Mouse (Mus musculus) gastrocnemius, postnatal 4 days (tissue): ENCODE results near the gene Dhx9. TPM values are rescaled to one million over a fixed set of nuclear protein-coding genes. Genes with fewer than 3 reads are reported as not detected.
"Not testable (repeated sequence)": the region's sequence is repeated elsewhere in the genome, so short reads cannot be mapped to it uniquely, and the experiment has no call there.

Experiments used
- DNase-seq, 2 experiments: peaks; one replicate each; pipeline ENCODE4 v3.0.0; 2021 to 2022; ENCODE audit warnings: low spot score in 2 of 2, mixed read lengths in 2 of 2
- long read RNA-seq, 2 experiments: library from polyadenylated mRNA; stranded (forward); transcript quantifications; one replicate each; pipeline ENCODE4 v2.0.0; 2021
- total RNA-seq, 2 experiments: library from RNA; stranded (reverse); gene quantifications; 2 replicates each; pipeline ENCODE4 v1.2.3; 2021

The Dhx9 gene
- total RNA-seq, result 10 to 100 TPM; 86.7 to 95.6 TPM
- long read RNA-seq, experiment 1, partial matches to known transcripts, result 4 of 4 reads
- long read RNA-seq, experiment 1, other reads (novel, unspliced or antisense), result 0 of 4 reads
- long read RNA-seq, experiment 2, partial matches to known transcripts, result 3 of 3 reads
- long read RNA-seq, experiment 2, other reads (novel, unspliced or antisense), result 0 of 3 reads

DNA sequence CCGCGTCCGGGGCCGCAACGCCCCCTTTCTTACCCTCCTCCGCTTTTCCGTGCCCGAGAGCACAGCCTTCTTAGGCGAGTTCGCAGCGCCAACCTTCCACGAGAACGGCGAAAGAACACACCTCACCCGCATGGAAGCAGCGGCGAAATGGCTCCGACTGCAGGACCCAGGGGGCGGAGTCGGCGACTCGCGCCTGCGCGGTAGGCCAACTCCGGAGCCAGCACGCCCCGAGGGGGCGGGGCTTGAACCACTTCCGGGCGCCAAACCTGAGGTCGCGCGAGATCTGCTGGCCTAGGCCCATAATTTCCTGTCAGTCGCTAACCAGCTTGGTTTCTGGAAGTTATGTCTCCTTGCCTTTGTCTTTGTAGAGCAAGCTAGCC lies at the start of gene Dhx9:
Dhx9 (minus strand) TSS at position 161 of the 380 bp plus-strand sequence.
- DNase-seq, result peak; percentile 99 to 100

- DNase-seq, result no peak
These were observed 48.2 kb upstream of the Dhx9 start for GRCm38 (mm10) chr1:153535611-153536010.

- not testable (repeated sequence) for DNase-seq
These were observed 45.4 kb upstream of the Dhx9 start for GRCm38 (mm10) chr1:153532896-153533295.

DNA sequence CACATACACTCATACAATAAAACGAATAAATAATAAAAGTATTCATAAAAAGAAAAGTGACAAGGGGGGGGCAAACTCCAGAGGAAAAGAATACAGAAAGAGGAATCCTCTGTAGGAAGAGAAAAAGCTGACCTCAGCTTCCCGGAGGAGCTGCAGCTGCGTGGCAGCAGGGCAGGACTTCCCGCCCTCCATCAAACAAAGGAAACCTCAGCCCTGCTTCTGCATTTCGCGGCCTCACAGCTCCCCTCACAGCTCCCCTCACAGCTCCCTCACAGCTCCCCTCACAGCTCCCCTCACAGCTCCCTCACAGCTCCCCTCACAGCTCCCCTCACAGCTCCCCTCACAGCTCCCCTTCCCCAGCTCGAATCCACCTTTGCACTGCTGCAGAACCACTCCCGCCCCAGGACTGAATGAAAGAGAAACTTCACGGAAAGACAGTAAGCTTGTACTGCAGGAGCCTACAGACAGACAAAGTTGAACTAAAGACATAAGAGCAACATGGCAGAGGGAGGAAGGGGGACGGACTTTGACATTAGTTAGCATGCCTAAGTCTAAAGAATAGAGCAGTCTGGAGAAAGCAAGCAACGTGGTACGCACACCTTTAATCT lies 44.9 kb upstream of the Dhx9 start:
- DNase-seq, result peak; percentile 16 to 36

DNA sequence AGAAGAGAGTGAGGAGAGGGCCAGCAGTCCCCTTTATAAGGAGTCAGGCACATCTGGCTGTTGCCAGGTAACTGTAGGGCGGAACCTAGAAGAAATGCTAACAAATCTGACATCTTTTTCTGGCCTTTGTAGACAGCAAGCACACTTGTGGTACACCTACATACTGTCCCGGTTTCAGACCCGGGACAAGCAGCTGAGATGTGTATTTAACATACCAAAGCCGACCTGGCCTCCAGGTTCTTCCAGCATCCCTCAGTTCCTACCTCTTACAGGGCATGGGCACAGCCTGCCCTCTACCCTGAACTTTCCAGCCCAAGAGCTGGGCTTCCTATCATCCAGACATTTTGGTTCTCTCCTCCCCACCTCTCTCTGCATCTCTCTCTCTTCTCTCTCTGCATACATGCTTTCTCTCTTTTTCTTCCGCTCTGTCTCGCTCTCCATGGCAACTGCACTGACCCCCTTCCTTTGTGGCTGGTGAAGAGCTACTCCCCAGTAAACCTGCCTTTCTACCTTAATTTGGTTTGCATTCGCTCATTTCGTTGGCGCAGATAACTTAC lies 44.3 kb upstream of the Dhx9 start:
- no peak for DNase-seq

GRCm38 (mm10) chr1:153522116-153522515 lies 34.7 kb upstream of the Dhx9 start:
- DNase-seq, result no peak

GRCm38 (mm10) chr1:153515368-153515767 lies 27.9 kb upstream of the Dhx9 start:
- no peak for DNase-seq

DNA sequence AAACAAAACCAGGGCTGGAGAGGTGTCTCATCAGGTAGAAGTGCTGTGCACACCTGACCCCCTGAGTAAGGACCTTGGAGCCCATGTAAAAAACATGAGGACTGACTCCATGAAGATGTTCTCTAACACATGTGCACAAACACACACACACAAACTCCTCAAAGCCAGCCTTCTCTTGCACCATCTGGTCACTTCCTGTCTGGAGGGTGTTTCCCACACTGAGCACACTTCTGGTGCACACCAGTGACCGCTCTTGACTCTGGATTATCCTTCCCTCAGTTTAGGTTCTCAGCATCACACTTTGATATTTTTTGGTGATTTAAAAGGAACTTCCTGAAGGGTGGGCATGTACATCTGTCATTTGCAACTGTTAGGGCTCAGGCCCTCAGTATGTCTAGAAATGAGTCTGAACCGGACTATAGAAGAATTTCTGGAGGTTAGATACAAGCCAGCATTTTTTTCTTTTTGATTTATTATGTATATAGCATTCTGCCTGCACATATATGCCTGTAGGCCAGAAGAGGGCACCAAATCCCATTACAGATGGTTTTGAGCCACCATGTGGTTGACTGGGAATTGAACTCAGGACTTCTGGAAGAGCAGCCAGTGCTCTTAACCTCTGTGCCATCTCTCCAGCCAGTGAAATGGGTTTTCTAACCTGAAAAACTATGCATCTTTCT lies 23.0 kb upstream of the Dhx9 start:
- DNase-seq, result no peak

GRCm38 (mm10) chr1:153509569-153509968 lies 22.1 kb upstream of the Dhx9 start:
- DNase-seq, result not testable (repeated sequence)

DNA sequence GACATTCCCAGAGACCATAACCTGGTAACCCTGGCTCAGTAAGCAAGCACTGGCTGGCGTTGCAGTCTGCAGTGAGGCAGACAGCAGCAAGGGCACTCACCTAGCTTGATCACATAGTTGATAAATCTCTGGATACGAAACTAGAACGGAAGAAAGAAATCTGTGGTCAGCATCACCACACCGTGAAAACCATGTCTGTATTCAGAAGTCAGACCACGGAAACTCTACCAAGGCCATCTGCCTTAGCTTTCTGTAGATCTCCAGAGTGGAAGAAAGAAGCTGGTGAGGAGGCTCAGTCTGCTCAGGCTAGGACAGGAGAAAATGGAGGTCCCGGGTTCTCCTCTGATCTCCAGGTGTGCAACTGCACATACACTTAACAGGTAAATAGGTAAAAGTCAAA lies 21.6 kb upstream of the Dhx9 start:
- no peak for DNase-seq

- DNase-seq, result peak in 1 of 2 experiments; percentile 18
These were observed 18.8 kb upstream of the Dhx9 start for GRCm38 (mm10) chr1:153506266-153506665.

GRCm38 (mm10) chr1:153501644-153502321 lies 14.3 kb upstream of the Dhx9 start:
- peak in 1 of 2 experiments; percentile 18 for DNase-seq

GRCm38 (mm10) chr1:153500030-153500429 lies 12.6 kb upstream of the Dhx9 start:
- DNase-seq, result no peak

GRCm38 (mm10) chr1:153496030-153496429 lies 8.6 kb upstream of the Dhx9 start:
- no peak for DNase-seq

GRCm38 (mm10) chr1:153493931-153494330 lies 6.5 kb upstream of the Dhx9 start:
- DNase-seq, result no peak

DNA sequence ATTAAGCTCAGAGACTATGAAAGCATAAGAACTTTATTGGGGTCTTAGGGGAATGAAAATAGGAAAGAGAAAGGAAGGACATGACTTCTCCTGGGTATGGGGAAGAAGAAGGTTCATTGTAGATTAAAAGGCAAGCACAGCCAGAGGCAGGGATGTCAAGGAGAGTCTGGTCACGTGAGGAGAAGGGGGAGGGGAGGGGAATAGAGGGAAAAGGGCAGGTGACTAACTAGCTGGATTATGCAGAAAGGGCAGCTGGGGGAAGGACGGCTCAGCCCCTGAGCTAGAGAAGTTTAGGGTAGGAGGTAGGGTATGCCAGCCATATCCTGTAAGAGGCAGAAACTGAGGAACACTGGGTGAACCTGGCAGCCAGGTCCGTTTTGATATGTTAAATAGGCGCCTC lies 5.9 kb upstream of the Dhx9 start:
- no peak for DNase-seq

DNA sequence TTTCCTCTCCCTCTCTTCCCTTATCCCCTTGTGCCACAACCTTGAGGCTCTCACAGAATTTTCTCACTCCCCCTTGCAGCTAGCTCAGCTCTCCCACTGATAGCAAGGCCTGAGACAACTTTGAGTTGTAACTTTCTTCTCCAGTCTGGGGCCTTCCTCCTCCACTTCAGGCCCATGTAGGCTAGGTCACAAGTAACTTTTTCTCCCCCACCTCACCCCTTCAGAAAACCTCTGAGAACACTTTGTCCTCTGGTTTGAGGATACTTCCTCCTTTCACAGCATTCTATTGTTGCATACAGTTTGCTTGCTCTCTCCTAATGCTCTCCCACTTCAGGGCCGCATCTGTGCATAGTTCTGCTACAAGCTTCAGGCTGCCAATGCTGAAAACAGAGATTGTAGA lies 4.4 kb upstream of the Dhx9 start:
- no peak for DNase-seq

DNA sequence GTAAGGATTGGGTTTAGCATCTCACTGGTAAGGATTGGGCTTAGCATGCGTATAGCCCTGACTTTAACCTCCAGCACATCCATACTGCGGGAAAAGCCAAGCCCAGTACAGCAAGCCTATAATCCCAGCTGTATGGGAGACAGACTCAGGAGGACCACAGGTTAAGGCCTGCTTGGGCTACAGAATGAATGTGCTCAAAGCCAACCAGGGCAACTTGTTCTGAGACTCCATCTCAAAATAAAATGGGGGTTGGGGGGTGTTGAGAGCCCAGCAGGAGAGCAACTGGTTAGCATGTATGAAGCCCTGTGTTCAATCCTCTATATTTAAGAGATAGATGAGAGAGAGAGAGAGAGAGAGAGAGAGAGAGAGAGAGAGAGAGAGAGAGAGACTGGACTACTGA lies 3.9 kb upstream of the Dhx9 start:
- DNase-seq, result no peak

DNA sequence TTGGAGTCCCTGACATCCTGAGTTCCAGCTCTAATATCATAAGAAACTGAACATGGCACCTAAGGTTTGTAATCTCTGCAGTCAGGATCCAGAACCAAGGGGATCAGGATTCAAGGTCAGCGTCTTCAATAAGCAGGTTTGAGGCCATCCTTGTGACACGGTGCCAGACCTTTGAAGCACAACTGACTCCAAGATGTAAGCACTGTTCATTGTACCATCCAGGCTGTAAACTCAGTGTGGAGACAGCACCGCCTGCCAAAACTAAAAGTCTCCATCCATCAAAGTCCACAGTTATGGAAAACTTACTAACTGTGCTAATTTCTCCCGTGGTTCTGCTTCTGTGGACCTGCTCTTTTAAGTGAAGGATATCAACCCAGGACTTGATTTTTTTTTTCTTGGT lies 2.5 kb upstream of the Dhx9 start:
- no peak for DNase-seq

DNA sequence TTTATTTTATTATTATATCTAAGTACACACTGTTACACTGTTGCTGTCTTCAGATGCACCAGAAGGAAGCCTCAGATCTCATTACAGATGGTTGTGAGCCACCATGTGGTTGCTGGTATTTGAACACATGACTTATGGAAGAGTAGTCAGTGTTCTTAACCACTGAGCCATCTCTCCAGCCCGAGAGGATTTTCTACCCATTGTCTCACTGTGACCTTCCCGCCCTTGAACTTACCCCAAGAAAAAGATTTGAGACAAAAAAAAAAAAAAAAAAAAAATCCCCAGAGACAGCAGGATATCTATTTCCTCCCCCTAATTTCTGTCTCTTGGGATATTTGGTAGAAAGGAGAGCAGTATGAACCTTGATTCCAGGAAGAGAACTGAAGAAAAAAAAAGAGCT lies 2.1 kb upstream of the Dhx9 start:
- DNase-seq, result no peak

DNA sequence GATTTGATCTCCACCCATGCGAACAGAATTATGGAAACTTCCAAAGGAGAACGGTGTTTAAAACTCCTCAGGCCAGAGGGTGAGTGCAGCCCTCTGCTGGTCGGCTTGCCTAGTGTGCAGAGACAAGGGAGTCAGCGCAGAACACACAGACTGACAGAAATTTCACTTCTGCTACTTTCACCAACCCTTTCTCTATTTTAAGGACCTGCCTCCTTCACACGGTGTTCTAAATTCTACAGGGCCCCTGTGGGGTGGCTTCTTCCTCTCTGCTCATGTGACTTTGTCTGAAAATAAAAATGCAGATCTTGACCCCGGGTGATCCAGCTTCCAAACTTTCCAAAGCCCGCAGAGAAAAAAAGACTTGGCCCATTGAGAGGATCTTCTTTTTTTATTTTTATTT lies 1.7 kb upstream of the Dhx9 start:
- DNase-seq, result no peak
